Comparison of ENCODE assay signal across 31 mouse cellular contexts in genomic region chr12:118754076-118754475, GRCm38 (mm10).
"Had no signal": no experiment of that assay in that cellular context is flagged by ENCODE, and none has a peak within 500 bp of the region (broad histone marks: within the 10 kb centered on the region; RNA-seq: fewer than 3 reads in every experiment).

No protein-coding gene starts in this region.

- H3K4me1 ChIP-seq: limb, embryonic 10.5 days; limb, embryonic 12.5 days; limb, embryonic 13.5 days; limb, embryonic 15.5 days; liver, embryonic 12.5 days; liver, embryonic 13.5 days; liver, embryonic 15.5 days; lung, embryonic 15.5 days; megakaryocyte, embryonic 14.5 days; midbrain, embryonic 15.5 days had no signal

- H3K9me3 ChIP-seq: limb, embryonic 10.5 days; limb, embryonic 12.5 days; limb, embryonic 13.5 days; limb, embryonic 15.5 days; liver, embryonic 12.5 days; liver, embryonic 13.5 days; liver, embryonic 15.5 days; lung, embryonic 15.5 days; megakaryocyte, embryonic 14.5 days; midbrain, embryonic 10.5 days; midbrain, embryonic 12.5 days; midbrain, embryonic 13.5 days; midbrain, embryonic 15.5 days had no signal

- H3K4me3 ChIP-seq: limb, embryonic 10.5 days; limb, embryonic 12.5 days; limb, embryonic 13.5 days; limb, embryonic 15.5 days; liver, embryonic 12.5 days; liver, embryonic 13.5 days; liver, embryonic 15.5 days; lung, embryonic 15.5 days; megakaryocyte, embryonic 14.5 days; midbrain, embryonic 10.5 days; midbrain, embryonic 12.5 days; midbrain, embryonic 13.5 days; midbrain, embryonic 15.5 days; myocyte had no signal

- ATAC-seq: liver, embryonic 12.5 days; liver, postnatal 0 days; lung, postnatal 0 days; midbrain, embryonic 13.5 days; midbrain, embryonic 15.5 days; midbrain, embryonic 16.5 days had no signal

- H3K27me3 ChIP-seq: limb, embryonic 12.5 days; limb, embryonic 13.5 days; limb, embryonic 15.5 days; liver, embryonic 12.5 days; liver, embryonic 13.5 days; liver, embryonic 15.5 days; lung, embryonic 15.5 days; megakaryocyte, embryonic 14.5 days; midbrain, embryonic 12.5 days; midbrain, embryonic 13.5 days; midbrain, embryonic 15.5 days had no signal

- H3K9ac ChIP-seq: limb, embryonic 12.5 days; limb, embryonic 13.5 days; limb, embryonic 15.5 days; liver, embryonic 12.5 days; liver, embryonic 13.5 days; liver, embryonic 14.5 days; liver, embryonic 15.5 days; liver, postnatal 0 days; lung, embryonic 14.5 days; lung, embryonic 15.5 days; midbrain, embryonic 12.5 days; midbrain, embryonic 13.5 days; midbrain, embryonic 15.5 days had no signal

- H3K36me3 ChIP-seq: limb, embryonic 10.5 days; limb, embryonic 12.5 days; limb, embryonic 13.5 days; limb, embryonic 15.5 days; liver, embryonic 12.5 days; liver, embryonic 13.5 days; liver, embryonic 15.5 days; lung, embryonic 15.5 days; midbrain, embryonic 10.5 days; midbrain, embryonic 12.5 days; midbrain, embryonic 13.5 days; midbrain, embryonic 15.5 days had no signal

- H3K27ac ChIP-seq: limb, embryonic 10.5 days; limb, embryonic 12.5 days; limb, embryonic 13.5 days; limb, embryonic 15.5 days; liver, embryonic 12.5 days; liver, embryonic 13.5 days; liver, embryonic 14.5 days; liver, embryonic 15.5 days; lung, embryonic 15.5 days; macrophage; midbrain, embryonic 10.5 days; midbrain, embryonic 12.5 days; midbrain, embryonic 13.5 days; midbrain, embryonic 15.5 days had no signal

- H3K4me2 ChIP-seq: limb, embryonic 12.5 days; limb, embryonic 13.5 days; limb, embryonic 15.5 days; liver, embryonic 11.5 days; liver, embryonic 12.5 days; liver, embryonic 13.5 days; liver, embryonic 15.5 days; lung, embryonic 14.5 days; lung, embryonic 15.5 days; midbrain, embryonic 11.5 days; midbrain, embryonic 12.5 days; midbrain, embryonic 13.5 days; midbrain, embryonic 15.5 days had no signal

- DNase-seq: left cerebral cortex, postnatal 4 days; liver; liver, embryonic 13.5 days; liver, postnatal 0 days; lung, adult 18-20 months; lung, adult 2 months; lung, embryonic 14.5 days; lung, postnatal 10 days; lung, postnatal 14 days; lung, postnatal 36 days; lung, postnatal 4 days; midbrain, embryonic 14.5 days had no signal
